Mouse (Mus musculus): ENCODE data around the gene Lyzl6. TPM values are rescaled to one million over a fixed set of nuclear protein-coding genes. Genes with fewer than 3 reads are reported as not detected.

Lyzl6 gene
- total RNA-seq, 2 experiments from 2014 or later = not detected

GRCm38 (mm10) chr11:103643211-103643610 lies 4.5 kb upstream of the Lyzl6 start:
- DNase-seq = no peak

DNA sequence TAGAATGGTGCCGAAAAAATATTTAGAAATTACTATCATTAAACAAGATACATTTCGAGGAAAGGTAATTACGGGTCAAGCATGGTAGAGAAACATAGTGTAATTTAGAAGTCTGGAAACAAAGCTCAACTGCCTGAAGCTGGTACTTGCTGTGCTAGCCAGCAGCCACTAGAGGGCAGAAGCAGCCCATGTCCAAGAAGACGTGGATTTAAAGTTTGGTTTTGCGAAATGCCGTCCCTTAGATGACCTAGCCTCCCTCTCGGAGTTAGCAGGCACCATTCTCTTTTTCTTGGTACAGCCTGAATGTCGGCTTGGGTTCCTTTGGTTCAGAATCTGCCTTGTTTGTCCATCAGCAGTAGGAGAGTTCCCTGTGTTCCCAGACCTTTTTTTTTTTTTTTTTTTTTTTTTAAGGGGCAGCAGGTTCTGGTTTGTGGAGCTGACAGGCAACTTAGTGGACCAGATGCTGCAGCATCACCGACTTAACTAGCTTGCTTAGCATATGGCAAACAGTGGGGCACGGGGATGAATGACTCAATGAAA lies 787 bp upstream of the Lyzl6 start:
- DNase-seq = no peak

GRCm38 (mm10) chr11:103636261-103636660 lies 2.4 kb downstream of the Lyzl6 start:
- no peak for DNase-seq

DNA sequence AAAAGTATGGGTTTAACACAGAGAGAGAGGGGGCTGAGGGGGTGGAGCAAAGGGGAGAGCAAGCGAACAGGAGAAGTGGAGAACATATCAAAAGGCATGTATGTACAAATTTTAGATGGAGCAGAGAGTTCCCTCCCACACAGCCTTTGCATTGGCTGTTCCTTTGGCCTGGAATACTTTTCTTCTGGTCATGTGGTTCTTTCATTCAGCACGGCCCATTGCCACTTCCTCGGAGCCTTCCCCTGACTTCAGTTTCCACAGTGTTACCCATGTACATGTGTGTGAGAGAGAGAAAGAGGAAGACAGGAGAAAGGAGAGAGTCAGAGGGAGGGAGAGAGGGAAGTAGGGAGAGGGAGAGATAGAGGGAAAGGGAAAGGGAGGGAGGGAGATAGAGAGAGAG lies 3.2 kb downstream of the Lyzl6 start:
- no peak for DNase-seq

GRCm38 (mm10) chr11:103634806-103635205 lies 3.9 kb downstream of the Lyzl6 start:
- no peak for DNase-seq

- DNase-seq = no peak
Measured at GRCm38 (mm10) chr11:103627453-103627852, 11.2 kb downstream of the Lyzl6 start.

DNA sequence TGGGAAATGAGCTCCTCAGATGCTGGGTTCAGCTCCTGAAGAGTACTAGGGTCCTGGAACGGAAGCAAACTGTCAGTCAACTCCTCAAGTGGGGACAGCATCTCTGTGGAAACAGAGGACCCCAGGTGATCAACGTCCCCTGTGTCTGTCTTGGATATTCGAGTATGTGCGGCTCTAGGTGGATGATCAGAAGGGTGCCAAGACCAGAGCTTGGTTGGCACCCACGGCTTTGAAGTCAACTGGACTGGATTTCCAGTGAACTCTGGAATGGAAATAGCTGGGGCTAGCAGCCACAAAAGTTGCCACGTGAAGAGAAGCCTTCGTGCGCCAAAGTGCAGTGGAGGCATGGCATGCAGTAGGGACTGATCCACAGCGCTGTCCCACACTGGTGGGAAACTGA lies 17.6 kb downstream of the Lyzl6 start, which contains the start of gene Gm884:
Gm884 (minus strand) TSS at position 101 of the 400 bp plus-strand sequence.
- no peak for DNase-seq

DNA sequence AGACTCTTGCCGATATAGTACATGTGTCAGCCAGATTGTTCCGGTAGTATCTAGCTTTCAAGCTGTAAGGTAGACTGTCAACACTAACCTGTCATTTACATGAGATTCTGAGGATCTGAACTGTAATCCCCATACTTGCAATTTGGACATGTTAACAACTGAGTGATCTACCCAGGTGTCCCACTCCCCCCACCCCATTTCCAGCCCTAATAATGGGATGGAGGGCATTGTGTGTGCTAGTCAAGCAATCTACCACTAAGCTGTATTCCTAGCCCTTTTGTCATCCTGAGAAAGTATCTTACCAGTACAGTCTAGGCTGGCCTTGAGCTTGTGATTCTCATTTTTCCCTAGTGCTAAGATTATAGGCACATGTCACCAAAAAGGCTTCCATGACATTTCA lies 27.9 kb downstream of the Lyzl6 start:
- no peak for DNase-seq

GRCm38 (mm10) chr11:103606611-103607010 lies 32.1 kb downstream of the Lyzl6 start:
- no peak for DNase-seq

Other genes with a start within 250 kb of the Lyzl6 start
- 1 to 10 TPM; 9.3 to 9.4 TPM for gene Plekhm1, start 226.2 kb downstream of the Lyzl6 start, total RNA-seq (2021)
- not detected for gene Lrrc37a, start 134.3 kb downstream of the Lyzl6 start, total RNA-seq (2021)
- not detected for gene Gm884, start 17.8 kb downstream of the Lyzl6 start, total RNA-seq (2021)
- not detected for gene Rprml, start 10.7 kb upstream of the Lyzl6 start, total RNA-seq (2021)
- 10 to 100 TPM; 38.9 to 40.4 TPM for gene Gosr2, start 59.0 kb upstream of the Lyzl6 start, total RNA-seq (2021)
- under 1 TPM in 1 of 2 experiments, not detected in 1; 0.08 TPM for gene Wnt9b, start 110.9 kb upstream of the Lyzl6 start, total RNA-seq (2021)
- not detected for gene Wnt3, start 135.3 kb upstream of the Lyzl6 start, total RNA-seq (2021)